Mouse (Mus musculus) embryo, embryonic 10.5 days (tissue): ENCODE results near the gene Ofd1.
A peak's percentile ranks its signal among the peaks of the same experiment; 100 is the strongest.

Experiments used
- DNase-seq: peaks from one replicate; pipeline ENCODE4 v3.0.0-alpha.2; 2015; ENCODE audit warnings: low spot score

The Ofd1 gene

DNA sequence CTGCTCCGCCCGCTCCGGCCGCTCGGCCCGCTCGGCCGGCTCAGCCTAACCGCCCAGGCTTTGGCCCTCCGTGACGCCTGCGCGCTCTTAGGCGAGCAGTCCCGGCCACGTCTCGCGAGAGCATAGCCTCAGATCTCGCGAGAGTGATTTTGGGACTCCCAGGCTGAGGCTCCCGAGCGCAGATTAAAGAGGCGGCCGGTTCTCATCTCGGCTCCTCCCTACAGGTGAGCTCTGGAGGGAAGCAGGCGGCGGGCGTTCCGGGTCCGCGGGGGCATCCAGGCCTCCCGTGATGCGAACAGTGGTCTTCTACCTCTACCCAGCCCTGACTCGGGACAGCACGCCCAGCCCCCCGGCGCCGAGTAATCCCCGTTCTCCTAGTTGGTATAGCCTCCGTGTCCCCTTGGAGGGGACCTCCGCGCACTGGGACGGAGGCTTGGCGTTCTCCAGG lies at the start of gene Ofd1:
Ofd1 (minus strand) TSS at position 89 of the 448 bp plus-strand sequence.
- DNase-seq = peak; percentile 94

DNA sequence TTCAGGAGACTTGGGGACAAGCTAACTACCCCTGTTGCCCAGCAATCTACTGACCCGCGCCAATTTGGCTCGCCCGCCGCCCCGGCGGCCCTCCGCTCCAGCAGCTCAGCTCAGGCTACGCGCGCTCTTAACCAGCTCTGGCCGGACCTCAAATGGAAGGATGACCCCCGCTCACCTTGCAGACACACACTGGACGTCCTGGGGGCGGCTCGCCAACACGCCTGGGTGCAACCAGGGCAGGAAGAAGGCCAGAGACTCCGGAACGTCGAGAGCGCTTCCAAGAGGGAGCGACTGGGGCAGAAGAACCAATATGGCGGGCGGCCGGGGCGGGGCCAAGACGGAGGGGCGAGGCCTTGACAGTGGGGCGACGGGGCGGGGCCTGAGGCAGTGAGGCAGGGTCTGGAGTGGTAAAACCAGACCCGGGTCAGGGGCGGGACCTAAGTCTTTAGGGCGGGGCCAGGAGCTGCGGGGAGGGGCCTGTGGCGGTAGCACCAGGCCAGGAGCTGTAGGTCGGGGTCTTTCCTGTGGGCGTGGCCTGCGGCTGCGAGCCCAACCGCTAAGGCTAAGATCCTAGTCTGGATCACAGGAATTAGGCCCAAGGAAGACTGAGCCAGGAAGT lies 39.0 kb upstream of the Ofd1 start, which contains the start of gene Rab9:
Rab9 (minus strand) TSS at position 503 of the 619 bp plus-strand sequence.
- DNase-seq = peak; percentile 95

DNA sequence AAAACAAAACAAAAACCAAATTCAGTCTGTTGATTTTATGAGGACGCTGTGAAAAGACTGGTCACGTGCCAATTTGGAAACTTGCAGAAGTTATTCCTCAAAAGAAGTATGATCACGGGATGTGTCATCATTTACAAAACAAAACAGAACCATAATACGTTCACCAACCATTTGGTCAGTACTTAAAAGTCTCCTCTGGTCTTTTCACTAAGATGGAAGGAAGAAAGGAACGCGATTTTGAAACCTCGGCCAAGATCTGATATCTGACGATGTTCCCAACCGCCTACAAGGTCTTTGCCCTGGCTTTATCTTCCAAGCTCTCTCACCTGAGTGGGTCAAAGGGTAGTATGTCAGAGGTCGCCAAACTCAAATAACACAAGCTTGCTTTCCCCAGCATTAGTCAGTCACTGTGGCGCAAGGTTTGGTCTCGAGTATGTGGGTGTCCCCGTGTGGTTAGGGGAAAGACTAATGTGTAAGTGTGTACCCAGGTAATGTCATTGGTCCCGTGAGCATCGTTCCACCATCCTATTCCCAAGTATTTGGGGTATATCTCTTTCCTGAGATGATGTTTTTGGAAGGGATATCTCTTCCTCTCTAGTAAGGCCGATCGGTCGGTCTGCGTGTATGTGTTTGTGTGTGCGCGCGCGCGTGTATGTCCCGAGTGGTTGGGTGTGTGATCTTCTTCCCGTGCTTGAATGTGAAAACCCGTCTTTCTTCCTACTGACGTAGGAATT lies 38.3 kb upstream of the Ofd1 start:
- peak; percentile 22 for DNase-seq

DNA sequence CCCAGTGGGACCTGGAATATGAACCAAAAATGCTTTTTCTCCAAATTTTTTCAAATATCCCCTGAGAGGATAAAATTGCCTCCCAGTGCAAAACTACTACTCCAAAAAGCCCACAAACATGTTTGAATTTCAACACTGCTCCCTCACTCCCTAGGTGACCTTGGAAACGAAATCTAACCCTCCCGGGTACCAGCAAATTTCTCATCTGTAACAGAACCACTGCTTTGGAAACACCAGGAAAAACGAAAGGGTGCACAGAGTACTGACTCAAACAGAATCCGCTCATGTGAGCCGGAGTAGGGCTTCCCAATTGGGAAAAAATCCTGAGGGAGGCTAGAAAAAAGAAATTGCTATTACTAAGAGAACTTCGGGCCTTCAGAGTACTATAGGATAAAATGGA lies 36.9 kb upstream of the Ofd1 start:
- no peak for DNase-seq

DNA sequence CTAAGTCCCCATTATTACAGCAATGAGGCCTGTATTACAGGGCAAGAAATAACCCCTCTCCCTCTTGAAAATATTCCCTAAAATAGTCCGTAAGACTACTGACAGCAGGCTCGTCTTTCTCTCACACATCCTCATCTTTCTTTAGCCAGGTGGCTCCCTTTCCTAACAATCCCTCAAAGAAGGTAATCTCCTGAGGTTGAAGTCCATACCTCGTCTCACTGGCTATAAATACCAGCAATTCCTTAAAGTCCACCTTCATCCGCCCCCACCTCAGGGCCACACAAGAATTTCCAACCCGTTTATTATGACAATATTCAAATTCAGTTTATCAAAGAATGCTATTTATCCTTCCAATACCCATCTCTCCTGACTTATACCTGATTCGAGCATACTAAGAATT lies 32.1 kb upstream of the Ofd1 start:
- no peak for DNase-seq

DNA sequence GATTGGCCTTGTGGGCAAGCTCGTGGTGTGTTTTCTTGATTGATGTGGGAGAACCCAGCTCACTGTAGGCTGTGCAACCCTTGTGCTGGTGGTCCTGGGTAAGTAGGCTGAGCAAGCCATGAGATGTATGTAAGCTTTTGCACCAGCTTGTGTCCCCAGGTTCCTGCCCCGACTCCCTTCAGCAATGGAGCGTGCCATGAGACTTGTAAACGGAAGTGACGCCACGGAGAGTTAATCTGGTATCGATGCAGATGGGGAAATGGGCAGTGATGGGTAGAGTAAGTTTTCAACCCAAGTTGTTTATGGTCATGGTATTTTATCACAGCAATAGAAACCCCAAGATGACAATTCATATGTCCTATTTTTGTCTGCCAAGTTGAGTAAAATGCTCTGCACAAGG lies 27.8 kb upstream of the Ofd1 start:
- no peak for DNase-seq

DNA sequence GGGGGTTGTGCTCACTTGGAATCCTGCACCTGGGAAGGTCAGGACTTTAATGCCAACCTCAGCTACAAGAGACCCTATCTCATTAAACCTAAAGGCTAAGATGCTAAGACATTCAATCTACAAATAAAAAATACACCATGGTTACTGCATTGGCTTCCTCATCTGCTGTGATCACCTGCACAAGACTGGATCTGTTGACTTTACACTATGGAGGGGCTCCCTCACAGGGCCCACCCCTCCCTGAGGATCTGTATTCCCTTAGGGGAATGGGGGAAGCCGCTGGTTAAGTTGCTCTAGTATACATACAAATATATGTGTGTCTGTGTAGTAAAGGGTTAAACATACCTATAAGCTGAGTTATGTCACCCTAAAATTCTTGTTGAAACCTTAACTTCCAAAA lies 15.0 kb upstream of the Ofd1 start:
- DNase-seq = no peak

DNA sequence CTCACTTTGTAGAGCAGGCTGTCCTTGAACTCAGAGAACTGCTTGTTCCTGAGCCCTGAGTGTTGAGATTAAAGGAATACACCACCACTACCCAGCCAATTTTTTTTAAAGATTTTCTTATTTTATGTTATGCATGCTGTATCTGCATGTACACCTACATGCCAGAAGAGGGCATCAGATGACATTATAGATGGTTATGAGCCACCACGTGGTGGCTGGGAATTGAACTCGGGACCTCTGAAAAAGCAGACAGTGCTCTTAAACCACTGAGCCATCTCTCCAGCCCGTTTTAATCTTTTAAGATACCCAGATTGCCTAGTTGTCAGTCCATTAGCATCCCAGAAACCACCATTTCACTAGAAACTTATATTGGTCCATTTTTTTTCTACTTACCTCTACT lies 13.8 kb upstream of the Ofd1 start:
- DNase-seq = no peak

DNA sequence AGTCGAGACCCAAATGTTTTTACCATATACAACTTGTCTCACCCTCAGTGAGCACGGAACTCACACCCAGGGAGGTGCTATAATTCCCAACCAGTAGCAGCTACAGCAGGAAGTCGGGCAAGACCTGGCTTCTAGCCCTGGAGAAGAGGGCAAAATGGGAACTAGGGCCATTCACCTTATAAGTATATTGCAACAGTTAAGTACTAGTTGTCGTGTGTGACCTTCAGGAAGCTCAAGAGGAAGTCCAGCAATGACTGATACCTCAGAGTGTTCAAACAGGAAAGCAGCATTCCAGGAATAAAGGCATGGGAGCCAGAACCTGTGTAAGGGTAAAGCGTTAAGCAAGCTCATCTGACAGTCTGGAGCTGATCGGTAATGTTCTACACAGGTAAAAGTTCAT lies 13.0 kb upstream of the Ofd1 start:
- no peak for DNase-seq

DNA sequence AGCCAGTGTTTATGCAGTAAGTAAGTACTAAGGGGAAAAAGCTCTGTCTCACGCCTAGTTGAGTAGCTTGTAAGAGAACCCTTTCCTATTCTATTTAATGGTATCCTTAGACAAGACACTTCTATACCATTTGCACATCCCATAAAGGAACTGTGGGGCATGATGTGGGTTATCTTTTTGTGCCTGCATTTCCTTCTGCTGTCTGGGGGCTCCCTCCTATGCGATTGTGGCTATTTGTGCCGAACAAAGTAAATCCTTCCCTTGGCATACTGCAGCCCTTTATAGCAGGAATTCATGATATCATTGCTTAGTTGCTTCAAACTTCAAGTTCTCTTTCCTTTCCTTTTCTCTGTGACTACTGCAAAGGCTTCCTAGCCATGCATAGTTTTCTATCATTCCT lies 4.0 kb upstream of the Ofd1 start:
- DNase-seq = no peak

DNA sequence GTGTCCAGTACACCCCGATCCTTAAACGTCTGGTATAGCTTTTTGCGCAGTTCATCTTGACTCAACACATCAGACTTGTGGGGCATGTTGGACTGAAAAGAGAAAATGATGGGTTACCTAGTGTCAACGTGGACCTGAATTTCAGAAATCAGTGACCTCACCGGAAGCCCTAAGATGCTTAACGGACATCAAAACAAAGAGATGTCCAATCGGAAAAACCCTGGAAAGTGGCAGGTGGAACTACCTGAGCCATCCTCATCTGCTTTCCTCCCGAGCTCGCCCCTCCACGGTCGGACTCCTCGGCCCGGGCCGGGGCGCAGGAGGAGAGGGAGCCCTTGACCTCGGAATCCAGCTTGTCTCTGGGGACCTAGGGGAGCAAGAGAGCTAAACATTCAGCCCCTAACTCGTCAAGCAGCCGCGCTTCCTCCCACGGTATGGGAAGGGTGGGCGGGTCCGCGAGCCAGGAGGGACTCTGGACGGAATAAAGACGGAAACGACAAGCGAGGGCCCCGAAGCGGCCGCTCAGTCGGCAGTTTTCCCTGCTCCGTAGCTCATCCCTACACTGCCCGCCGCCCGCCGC lies 378 bp downstream of the Ofd1 start, which contains the start of gene Trappc2:
Trappc2 (plus strand) TSS at position 539 of the 580 bp plus-strand sequence.
- DNase-seq = peak; percentile 29

DNA sequence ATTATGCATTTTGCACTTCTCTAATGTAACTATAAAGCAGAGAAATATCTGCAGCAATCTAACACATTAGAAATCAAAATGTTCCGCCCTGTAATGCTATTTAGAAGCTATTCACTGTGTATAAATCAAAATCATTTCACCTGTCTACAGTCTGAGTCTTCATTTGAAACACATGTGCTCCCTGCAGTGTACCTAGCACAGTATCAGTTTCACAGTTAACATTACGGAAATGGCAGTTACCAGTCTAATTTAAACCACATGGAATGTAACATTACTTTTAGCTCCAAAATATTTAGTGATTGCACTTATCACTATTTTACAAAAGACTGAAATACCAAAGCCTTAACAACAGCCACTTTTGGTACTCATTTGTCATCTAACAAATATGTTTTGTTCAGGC lies 5.7 kb downstream of the Ofd1 start:
- DNase-seq = no peak

DNA sequence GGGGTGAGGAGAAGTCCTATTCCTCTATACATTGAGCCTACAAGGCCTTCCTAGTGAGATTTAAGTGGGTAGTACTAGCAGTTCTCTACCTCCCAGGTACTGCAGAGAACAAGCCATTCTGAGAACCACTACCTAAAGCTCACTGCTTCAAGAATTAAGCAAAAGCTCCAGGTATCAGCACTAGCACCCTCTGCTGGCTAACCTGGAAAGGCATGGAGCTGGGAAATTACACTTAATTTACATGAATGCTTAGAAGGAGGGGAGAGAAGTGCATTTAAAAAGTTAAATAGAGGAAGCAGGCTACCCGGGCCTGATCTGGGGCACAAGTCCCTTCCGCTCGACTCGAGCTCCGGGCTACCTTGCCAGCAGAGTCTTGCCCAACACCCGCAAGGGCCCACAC lies 24.3 kb downstream of the Ofd1 start:
- peak; percentile 47 for DNase-seq

DNA sequence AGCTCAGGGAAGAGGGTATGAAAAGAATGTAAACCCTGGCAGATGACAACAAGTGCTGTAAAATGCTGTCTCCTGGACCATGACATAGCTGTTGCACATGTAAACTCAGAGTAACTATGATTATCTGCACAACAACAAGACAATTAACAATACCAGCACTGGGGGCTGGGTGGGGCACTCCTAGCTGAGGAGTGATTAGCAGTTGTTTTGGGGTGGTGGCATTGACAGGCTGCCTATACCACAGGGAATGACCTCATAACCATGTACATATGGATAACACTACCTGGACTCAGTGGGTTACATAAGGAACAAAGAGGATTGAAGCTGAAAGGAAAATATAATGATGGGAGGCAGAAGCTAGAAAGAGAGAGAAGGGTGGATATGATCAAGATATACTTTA lies 32.6 kb downstream of the Ofd1 start:
- DNase-seq = no peak

DNA sequence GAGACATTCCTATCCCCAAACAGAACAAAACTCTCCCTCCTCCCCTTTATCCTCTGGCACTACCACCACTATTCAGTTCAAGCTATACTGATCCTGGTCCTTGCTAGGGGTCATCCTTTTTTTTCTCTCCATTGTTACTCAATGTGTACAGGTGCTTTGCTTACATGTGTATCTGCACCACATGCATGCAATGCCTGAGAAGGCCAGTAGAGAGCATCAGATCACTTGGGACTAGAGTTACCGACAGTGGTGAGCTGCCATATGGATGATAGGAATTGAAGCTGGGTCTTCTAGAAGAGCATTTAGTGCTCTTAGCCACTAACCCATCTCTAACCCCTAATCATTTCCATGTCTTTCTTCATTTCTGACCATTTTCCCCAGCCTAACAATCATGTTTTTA lies 46.8 kb downstream of the Ofd1 start:
- DNase-seq = no peak

DNA sequence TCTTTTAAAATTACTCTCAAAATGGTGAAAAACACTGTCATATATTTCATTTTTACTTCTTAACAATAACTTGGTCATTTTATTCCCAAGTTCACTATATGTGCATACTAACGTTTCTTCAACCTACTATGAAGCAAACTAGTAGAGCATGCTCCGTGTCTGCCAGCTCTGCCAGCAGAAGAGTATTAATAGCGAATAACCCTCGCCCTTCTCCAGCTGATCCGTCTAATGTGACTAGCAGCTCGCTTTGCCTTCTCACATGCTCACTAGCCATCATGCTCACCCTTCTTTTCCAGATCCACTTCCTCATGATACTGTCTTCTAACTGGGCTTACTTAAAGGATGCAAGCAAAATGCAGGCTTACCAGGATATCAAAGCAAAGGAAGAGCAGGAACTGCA lies 53.8 kb downstream of the Ofd1 start:
- DNase-seq = no peak

DNA sequence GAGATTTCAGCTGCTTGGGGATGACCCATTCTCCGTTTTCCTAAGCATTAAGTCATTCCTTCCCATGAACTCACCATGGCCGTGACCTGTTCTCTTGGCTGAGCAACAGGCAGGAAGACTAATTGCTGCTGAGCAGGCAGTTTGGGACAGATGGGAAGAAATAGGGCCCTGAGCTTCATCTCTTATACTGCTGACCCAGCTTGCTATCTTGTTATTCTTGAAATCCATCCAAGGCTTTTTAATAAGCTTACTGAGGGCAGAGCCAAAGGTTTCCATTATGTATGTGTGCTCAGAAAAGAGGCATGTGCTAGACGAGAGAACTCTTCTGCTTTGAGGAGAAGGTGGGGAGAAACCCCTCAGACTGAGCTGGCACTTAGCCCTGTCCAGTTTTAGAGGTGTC lies 55.6 kb downstream of the Ofd1 start:
- DNase-seq = no peak

DNA sequence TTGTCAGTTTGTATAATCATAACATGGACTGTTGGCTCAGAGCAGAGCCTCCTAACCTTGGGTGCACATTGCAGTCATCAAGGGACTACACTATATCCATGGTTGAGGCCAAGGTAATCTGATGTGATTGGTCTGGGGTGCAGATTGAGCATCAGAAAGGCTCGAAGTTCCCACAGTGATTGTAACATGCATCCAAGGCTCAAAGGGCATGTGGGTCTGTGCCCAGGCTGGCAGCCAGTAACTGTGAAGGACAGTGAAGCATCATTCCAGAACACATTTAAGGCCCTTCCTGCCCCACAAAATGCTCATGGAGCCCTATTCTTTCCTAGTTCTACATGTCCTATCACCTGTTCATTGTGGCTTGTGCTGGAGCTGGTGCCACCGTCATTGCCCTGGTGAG lies 56.9 kb downstream of the Ofd1 start:
- no peak for DNase-seq

DNA sequence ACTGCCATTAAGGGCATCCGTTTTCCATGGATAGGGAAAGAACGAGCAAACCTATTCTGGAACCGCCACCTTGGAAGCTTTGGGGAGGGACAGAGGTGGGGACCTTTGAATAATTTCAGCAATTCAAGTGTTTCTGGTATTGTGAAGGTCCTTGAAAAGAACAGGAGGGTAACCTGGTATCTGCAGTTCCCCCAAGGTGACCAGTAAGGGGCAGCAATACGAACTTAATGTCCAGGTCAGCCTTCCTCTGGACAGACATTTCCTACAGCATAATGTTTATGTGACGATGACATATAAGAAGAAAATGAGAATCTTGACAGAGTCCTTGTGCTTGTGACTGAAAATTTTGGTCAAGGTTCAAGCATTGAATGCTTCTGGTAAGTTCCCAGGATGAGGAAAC lies 61.9 kb downstream of the Ofd1 start:
- no peak for DNase-seq

DNA sequence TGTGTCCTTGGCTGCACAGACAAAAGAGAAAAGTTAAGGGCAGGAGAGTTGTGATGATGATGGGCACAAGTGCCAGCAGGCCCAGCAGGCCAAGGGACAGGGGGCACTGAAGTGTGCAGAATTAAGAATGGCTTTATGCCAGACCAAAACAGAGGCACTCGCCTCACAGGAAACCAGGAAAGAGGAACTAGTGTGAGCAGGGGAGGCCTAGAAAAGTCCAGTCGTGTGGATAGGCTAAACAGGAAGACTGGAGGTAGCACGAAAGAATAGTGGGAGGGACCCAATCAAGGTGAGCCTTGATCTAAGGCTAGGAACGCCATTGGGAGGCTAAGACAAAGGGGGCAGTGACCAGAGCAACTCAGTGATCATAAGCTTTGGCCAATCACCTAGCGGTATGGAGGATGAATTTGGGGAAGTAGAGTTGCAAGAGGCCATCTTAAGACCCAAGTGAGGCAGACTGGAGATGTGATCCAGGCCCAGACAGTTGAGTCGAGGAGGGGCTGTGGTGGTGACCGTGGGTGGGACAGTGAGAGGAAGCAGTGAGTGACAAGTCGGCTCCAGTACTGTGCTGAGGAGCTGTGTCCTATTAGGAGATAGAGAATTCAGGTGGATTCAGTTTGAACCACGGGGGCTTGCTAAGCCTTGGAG lies 63.7 kb downstream of the Ofd1 start:
- no peak for DNase-seq

DNA sequence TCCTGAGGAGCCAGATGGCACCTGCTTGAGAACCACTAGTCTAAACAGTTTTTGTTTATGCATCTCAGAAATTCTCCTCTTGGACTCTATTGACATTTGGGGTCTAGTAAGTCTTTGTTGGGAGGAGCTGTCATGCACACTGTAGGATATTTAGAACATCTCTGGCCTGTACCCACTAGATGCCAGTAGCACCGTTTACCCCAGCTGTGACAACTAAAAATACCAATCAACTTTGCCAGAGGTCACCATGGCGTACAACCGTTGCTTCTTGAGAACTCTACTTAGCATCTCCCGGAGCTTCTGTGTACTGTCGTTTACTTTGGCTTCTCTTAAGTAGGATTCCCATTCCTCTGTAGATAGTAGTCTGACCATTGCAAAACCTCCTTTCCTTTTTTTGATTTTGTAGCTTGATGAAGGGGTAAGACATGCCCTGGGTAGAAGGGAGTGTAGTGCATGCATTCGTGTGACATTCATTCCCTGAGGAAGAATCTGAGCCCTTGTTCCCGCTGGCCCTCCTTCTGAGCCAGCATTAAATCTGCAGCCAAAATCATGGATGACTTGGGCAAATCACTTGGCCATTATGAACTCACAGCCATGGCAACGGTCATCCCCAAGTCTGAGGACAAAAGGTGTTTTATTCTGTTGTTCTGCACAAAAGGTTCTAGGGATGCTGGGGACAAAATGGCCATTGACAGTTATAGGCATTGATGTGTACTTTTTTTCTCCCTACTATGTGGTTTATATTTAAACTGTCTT lies 74.9 kb downstream of the Ofd1 start:
- no peak for DNase-seq

DNA sequence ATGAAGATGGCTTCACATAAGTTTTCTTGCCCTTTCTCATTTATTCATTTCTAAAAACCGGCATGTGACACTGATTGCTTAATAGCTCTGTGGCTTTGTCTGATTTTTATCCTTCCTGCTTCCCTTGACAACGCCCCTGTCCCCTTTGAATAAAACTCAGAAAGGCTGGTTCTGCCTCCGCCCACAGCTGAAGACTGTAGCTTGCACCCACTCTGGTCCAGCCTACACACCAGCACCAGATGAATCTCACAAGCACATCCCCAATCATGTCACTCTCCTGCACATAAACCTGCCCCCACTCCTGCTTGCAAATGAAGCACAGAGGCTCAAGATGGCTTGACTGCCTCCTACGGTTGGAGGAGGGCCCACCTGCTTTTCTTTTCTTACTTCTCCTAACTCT lies 80.0 kb downstream of the Ofd1 start:
- DNase-seq = no peak
